ENCODE assay signal across 12 mouse cellular contexts in genomic region chr3:127640762-127641700, GRCm38 (mm10). TPM values are rescaled to one million over a fixed set of nuclear protein-coding genes. Genes with fewer than 3 reads are reported as not detected.
DNase-seq lines count a peak whose midpoint lies in the region; ATAC-seq and TF ChIP-seq lines count a peak whose summit lies in the region.
"Had no signal": no experiment of that assay in that cellular context is flagged by ENCODE, and none has a peak within 500 bp of the region (broad histone marks: within the 10 kb centered on the region; RNA-seq: fewer than 3 reads in every experiment).

No protein-coding gene starts in this region.

- DNase-seq in heart, embryonic 10.5 days (ENCODE audit: low spot score) = no peak
- no peak for DNase-seq in heart, postnatal 25 days (ENCODE audit: low spot score)
- DNase-seq in ES-E14 (ENCODE audit: low read depth, low spot score) = no peak
- DNase-seq in gastrocnemius, postnatal 10 days = no peak
- DNase-seq in gastrocnemius, postnatal 14 days = no peak
- DNase-seq: lung, postnatal 10 days; right cerebral cortex, adult 18-20 months had no signal

- WGBS in heart, embryonic 10.5 days = 2% methylated on average over 37 of the region's 37 CpGs
- WGBS in hindbrain, embryonic 13.5 days = 2% methylated on average over 37 of the region's 37 CpGs
- WGBS in limb, embryonic 15.5 days = 3% methylated on average over 37 of the region's 37 CpGs

- no peak overlapping the region for H3K27ac ChIP-seq in heart, embryonic 10.5 days
- no peak overlapping the region for H3K27ac ChIP-seq in ES-E14 (ENCODE audit: insufficient read depth, low read depth, low read length, poor library complexity, severe bottlenecking)
- H3K27ac ChIP-seq in hindbrain, embryonic 13.5 days = no peak overlapping the region
- no peak overlapping the region for H3K27ac ChIP-seq in limb, embryonic 15.5 days

- H3K36me3 ChIP-seq in heart, embryonic 10.5 days = no peaks in the 10 kb centered on the region
- H3K36me3 ChIP-seq in ES-E14 (ENCODE audit: control insufficient read depth, insufficient read depth, low read length, poor library complexity, severe bottlenecking) = no peaks in the 10 kb centered on the region
- no peaks in the 10 kb centered on the region for H3K36me3 ChIP-seq in hindbrain, embryonic 13.5 days
- H3K36me3 ChIP-seq in limb, embryonic 15.5 days = no peaks in the 10 kb centered on the region

- peak overlapping the region; percentile 44 for H3K4me2 ChIP-seq in hindbrain, embryonic 13.5 days
- no peak overlapping the region for H3K4me2 ChIP-seq in limb, embryonic 15.5 days

- intact Hi-C loops in heart, postnatal 25 days (cut with DNase I) = no loop called here
- intact Hi-C loops in gastrocnemius, postnatal 14 days (cut with DNase I; ENCODE audit: low total_unique reads) = no loop called here

- no peak for ATAC-seq in hindbrain, embryonic 13.5 days (ENCODE audit: low FRiP score)
- ATAC-seq in limb, embryonic 15.5 days (ENCODE audit: insufficient number of reproducible peaks, low FRiP score, low TSS enrichment, low read depth) = no peak
- ATAC-seq in erythroblast, adult 5-6 weeks (replicated peaks; ENCODE audit: low FRiP score, poor library complexity, severe bottlenecking) = no peak

- in situ Hi-C loops in ES-E14 (cut with MboI; ENCODE audit: low sequenced_read_pairs in 2 of 2, unreplicated experiment in 2 of 2) = loop anchor here in 1 of 2 experiments (25.0 kb wide), 1 partner anchor 121 kb away; no protein-coding TSS in a partner anchor

- H3K27me3 ChIP-seq in heart, embryonic 10.5 days (ENCODE audit: insufficient read depth, poor library complexity, severe bottlenecking) = peaks cover 99% of the 10 kb centered on the region
- H3K27me3 ChIP-seq in hindbrain, embryonic 13.5 days = peaks cover 85% of the 10 kb centered on the region
- H3K27me3 ChIP-seq in limb, embryonic 15.5 days = peaks cover 92% of the 10 kb centered on the region

- no peaks in the 10 kb centered on the region for H3K9me3 ChIP-seq in heart, embryonic 10.5 days
- no peaks in the 10 kb centered on the region for H3K9me3 ChIP-seq in ES-E14 (ENCODE audit: control insufficient read depth, insufficient read depth, low read depth, low read length)
- no peaks in the 10 kb centered on the region for H3K9me3 ChIP-seq in hindbrain, embryonic 13.5 days
- no peaks in the 10 kb centered on the region for H3K9me3 ChIP-seq in limb, embryonic 15.5 days

- H3K9ac ChIP-seq in ES-E14 (ENCODE audit: insufficient read depth, low read depth, low read length, poor library complexity, severe bottlenecking) = no peak overlapping the region
- H3K9ac ChIP-seq in hindbrain, embryonic 13.5 days = no peak overlapping the region
- no peak overlapping the region for H3K9ac ChIP-seq in limb, embryonic 15.5 days

- peak overlapping the region; percentile 44 for H3K4me3 ChIP-seq in heart, embryonic 10.5 days
- peak overlapping the region; percentile 14 to 20; a peak in 2 of 4 replicates for H3K4me3 ChIP-seq in ES-E14 (ENCODE audit: insufficient read depth in 1 of 2, low read depth in 1 of 2, low read length in 2 of 2, poor library complexity in 1 of 2, severe bottlenecking in 1 of 2)
- peak overlapping the region; percentile 9 for H3K4me3 ChIP-seq in hindbrain, embryonic 13.5 days
- H3K4me3 ChIP-seq in limb, embryonic 15.5 days = 0 out of 2 replicates have a peak overlapping the region, but pooled peaks have one; percentile 5

- peaks cover 9% of the 10 kb centered on the region for H3K4me1 ChIP-seq in heart, embryonic 10.5 days
- H3K4me1 ChIP-seq in ES-E14 (ENCODE audit: control insufficient read depth in 2 of 2, insufficient read depth in 2 of 2, low read length in 2 of 2, poor library complexity in 1 of 2) = peaks cover 0 to 2% of the 10 kb centered on the region in 2 experiments; a peak in 1 of 4 replicates
- peaks cover 29% of the 10 kb centered on the region for H3K4me1 ChIP-seq in hindbrain, embryonic 13.5 days (replicated peaks)
- H3K4me1 ChIP-seq in limb, embryonic 15.5 days = peaks cover 17% of the 10 kb centered on the region

TF ChIP-seq in ES-E14, 5 proteins besides CTCF, POLR2A, EP300 and RAD21:
- TF ChIP-seq ZC3H11A (IDR thresholded peaks at IDR 0.05; ENCODE audit: borderline replicate concordance, low read depth, low read length) = no peak
- no peak for TF ChIP-seq CHD2 (IDR thresholded peaks at IDR 0.05; ENCODE audit: low read depth, low read length)
- no peak for TF ChIP-seq MAFK (IDR thresholded peaks at IDR 0.05; ENCODE audit: insufficient read depth, low read depth, low read length)
- no peak for TF ChIP-seq ZNF384 (IDR thresholded peaks at IDR 0.05; ENCODE audit: low read depth, low read length)
- no peak for TF ChIP-seq HCFC1 (IDR thresholded peaks at IDR 0.05; ENCODE audit: borderline replicate concordance, insufficient read depth, low read length)
TF ChIP-seq in ES-E14: peak in this region for 0.

RNA-seq across cellular contexts. Expression of gene Neurog2, which starts 8.1 kb away (rescaled TPM):
- 0.25 and 0.26 TPM in 2 replicates for polyA plus RNA-seq in heart, embryonic 10.5 days (2016; fragmentation: Nextera tagmentation; extraction: Ambion mirVana)
- not detected for total RNA-seq in heart, postnatal 25 days (2021)
- total RNA-seq in ES-E14 (2012; rRNA removed) = 0.18 TPM in 1 of 2 replicates, not detected in the other
- 14.9 and 17.5 TPM in 2 replicates for polyA plus RNA-seq in hindbrain, embryonic 13.5 days (2015; fragmentation: Nextera tagmentation; extraction: Ambion mirVana)
- polyA plus RNA-seq in limb, embryonic 15.5 days (2015; fragmentation: Nextera tagmentation; extraction: Ambion mirVana) = not detected in 2 replicates
- not detected in 2 replicates for total RNA-seq in erythroblast, adult 5-6 weeks (2015; ENCODE audit: low replicate concordance)
- total RNA-seq in erythroblast, adult 5-6 weeks (2017; ENCODE audit: low replicate concordance) = not detected in 2 replicates
- not detected for total RNA-seq in gastrocnemius, postnatal 10 days (2021)
- not detected for total RNA-seq in gastrocnemius, postnatal 14 days (2021)
- total RNA-seq: common myeloid progenitor, adult 5-6 weeks had no signal
- polyA plus RNA-seq: thymus, postnatal 0 days had no signal
